Mouse (Mus musculus) embryonic facial prominence, embryonic 15.5 days (tissue): ENCODE measurements around the gene Strip2. TPM values are rescaled to one million over a fixed set of nuclear protein-coding genes. Genes with fewer than 3 reads are reported as not detected.

Source experiments
- ATAC-seq: fragments of 200-750 bp; cut with Nextera tagmentation; 2 replicates; pipeline ENCODE4 v1.8.0; 2017; ENCODE audit warnings: low read depth, moderate TSS enrichment; ENCODE audit not compliant: insufficient number of reproducible peaks, low FRiP score, low TSS enrichment
- H3K27ac ChIP-seq: fragments of 300-500 bp; sonication (generic); replicated peaks from 2 replicates; pipeline ENCODE4 v1.5.1; 2015; ENCODE audit warnings: mild to moderate bottlenecking, inconsistent platforms
- H3K27me3 ChIP-seq: fragments of 300-500 bp; sonication (generic); 2 replicates; pipeline ENCODE4 v1.6.1; 2015; ENCODE audit warnings: inconsistent platforms
- H3K36me3 ChIP-seq: fragments of 300-500 bp; sonication (generic); 2 replicates; pipeline ENCODE4 v1.6.1; 2015; ENCODE audit warnings: mild to moderate bottlenecking, inconsistent platforms
- H3K4me1 ChIP-seq: fragments of 300-500 bp; sonication (generic); 2 replicates; pipeline ENCODE4 v1.6.1; 2015; ENCODE audit warnings: inconsistent platforms
- H3K4me2 ChIP-seq: fragments of 300-500 bp; sonication (generic); replicated peaks from 2 replicates; pipeline ENCODE4 v1.6.1; 2015; ENCODE audit warnings: mild to moderate bottlenecking, inconsistent platforms
- H3K4me3 ChIP-seq: fragments of 300-500 bp; sonication (generic); replicated peaks from 2 replicates; pipeline ENCODE4 v1.5.1; 2015; ENCODE audit warnings: mild to moderate bottlenecking, inconsistent platforms
- H3K9ac ChIP-seq: fragments of 300-500 bp; sonication (generic); 2 replicates; pipeline ENCODE4 v1.6.1; 2015; ENCODE audit warnings: inconsistent platforms
- H3K9me3 ChIP-seq: fragments of 300-500 bp; sonication (generic); replicated peaks from 2 replicates; pipeline ENCODE4 v1.6.1; 2016; ENCODE audit warnings: inconsistent platforms
- WGBS: fragments of 180-500 bp; shearing (Covaris S2); methylation state at CpG from one replicate; pipeline ENCODE4 v1.1.7; 2015; 5-methylcytosine and 5-hydroxymethylcytosine counted together
- polyA plus RNA-seq: library from polyadenylated mRNA; unstranded; fragments of >200 nt; fragmentation: Nextera tagmentation; extraction: Ambion mirVana; gene quantifications from 2 replicates; pipeline ENCODE4 v1.2.1, GENCODE M21; 2015

Strip2 gene
- 1.0 and 1.1 TPM in 2 replicates for polyA plus RNA-seq

DNA sequence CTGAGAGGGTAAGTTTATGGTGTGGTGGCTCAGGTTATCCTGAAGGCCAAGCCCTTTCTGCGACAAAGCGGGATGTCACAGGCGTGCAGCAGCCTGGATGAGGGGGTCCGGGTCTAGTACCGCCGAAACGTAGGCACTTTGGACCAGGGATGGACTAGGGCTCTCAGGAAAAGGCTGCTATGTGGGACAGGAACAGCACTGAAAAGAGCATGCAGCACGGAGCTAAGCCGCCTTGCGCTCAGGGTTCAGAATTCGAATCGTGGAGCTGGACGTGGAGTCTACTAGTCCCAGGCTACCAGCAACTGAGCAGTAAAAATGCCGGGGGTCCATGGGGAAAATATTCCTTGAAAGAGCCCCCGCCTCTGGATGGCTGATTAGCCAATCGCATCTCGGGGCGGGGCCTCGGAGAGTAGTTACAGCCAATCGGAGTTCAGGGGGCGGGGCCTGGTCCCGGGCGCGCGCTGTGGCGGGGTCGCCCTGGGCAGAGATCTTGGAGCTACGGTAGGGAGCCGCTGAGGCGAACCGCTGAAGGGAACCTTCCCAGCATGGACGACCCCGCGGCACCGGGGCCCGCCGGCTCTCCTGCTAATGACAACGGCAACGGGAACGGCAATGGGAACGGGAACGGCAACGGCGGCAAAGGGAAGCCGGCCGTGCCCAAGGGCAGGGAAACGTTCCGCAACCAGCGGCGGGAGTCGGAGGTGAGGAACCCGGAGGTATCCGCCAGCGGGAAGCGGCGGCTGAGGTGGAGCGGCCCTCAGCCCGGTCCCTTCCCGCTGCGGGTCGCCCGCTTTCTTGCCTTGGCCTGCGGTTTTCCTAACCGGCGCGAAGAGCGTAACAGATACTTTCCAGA, at the start of gene Strip2:
Gene Strip2 (plus strand): TSS at position 483 of the 853 bp plus-strand sequence.
- peak; percentile 98 for ATAC-seq
- peaks cover 6% of the 10 kb centered on the region; the same call in 1 of the 2 replicates for H3K27me3 ChIP-seq
- peak within 1 kb of the TSS; percentile 73 for H3K4me3 ChIP-seq
- peak within 1 kb of the TSS; percentile 48 for H3K9ac ChIP-seq
- WGBS = under 1% methylated on average over 67 of the region's 67 CpGs
- peaks cover 14% of the 10 kb centered on the region for H3K4me1 ChIP-seq
- H3K4me2 ChIP-seq = peak within 1 kb of the TSS; percentile 97
- no peak within 1 kb of the TSS for H3K27ac ChIP-seq
- no peaks in the 10 kb centered on the region for H3K9me3 ChIP-seq
- H3K36me3 ChIP-seq = no peaks in the 10 kb centered on the region

DNA sequence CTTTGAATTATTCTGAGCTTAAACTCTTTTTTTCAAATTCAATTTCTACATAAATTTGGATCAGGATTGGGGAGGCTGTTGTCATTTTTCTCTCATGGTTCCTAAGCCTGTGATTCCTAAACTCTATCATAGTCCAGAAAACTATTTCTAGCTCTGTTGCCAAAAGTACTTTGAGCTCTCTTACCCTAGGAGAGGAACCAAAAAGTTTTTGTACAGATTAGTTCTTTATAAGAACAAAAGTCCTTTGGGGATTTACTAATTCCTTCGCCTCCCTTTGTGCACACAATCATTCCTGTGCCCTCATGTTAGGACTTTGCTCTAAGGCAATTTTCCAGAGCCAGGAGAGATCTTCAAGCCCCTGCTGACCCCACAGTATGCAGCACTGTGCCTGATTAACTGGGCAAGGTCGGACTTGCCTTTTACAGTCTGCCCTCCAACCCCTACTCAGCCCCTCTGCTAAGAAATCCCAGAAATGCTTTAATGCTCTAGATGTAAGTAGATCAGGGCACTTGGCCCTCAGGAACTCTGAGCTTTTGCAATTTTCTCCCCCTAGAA, 48.4 kb upstream of the Strip2 start:
- H3K4me2 ChIP-seq = no peak overlapping the region
- no peaks in the 10 kb centered on the region for H3K27me3 ChIP-seq
- ATAC-seq = no peak
- no peaks in the 10 kb centered on the region for H3K36me3 ChIP-seq
- no peak overlapping the region for H3K27ac ChIP-seq
- no peak overlapping the region for H3K4me3 ChIP-seq
- H3K9ac ChIP-seq = no peak overlapping the region
- H3K9me3 ChIP-seq = no peaks in the 10 kb centered on the region
- WGBS = 49% methylated on average over 2 of the region's 2 CpGs
- no peaks in the 10 kb centered on the region for H3K4me1 ChIP-seq

DNA sequence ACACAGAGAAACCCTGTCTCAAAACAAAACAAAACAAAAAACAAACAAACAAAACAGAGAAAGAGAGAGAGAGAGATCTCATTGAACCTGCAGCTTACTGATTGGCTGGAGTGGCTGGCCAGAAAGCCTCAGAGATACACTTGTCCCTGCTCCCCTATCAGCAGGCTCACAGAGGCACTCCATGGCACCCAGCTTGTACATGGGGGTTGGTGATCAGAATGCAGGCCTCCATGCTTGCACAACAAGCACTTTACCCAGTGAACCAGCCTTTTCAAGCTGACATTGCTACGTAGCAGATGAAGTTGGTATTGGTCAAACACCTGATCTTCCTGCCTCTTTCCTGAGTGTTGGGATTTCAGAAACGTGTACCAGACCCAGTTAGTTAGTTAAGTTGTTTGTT, 43.2 kb upstream of the Strip2 start:
- no peak overlapping the region for H3K27ac ChIP-seq
- WGBS = 72% methylated on average over 2 of the region's 2 CpGs
- ATAC-seq = no peak
- no peaks in the 10 kb centered on the region for H3K36me3 ChIP-seq
- no peaks in the 10 kb centered on the region for H3K9me3 ChIP-seq
- no peaks in the 10 kb centered on the region for H3K27me3 ChIP-seq
- H3K9ac ChIP-seq = no peak overlapping the region
- H3K4me3 ChIP-seq = no peak overlapping the region
- H3K4me2 ChIP-seq = no peak overlapping the region
- no peaks in the 10 kb centered on the region for H3K4me1 ChIP-seq

DNA sequence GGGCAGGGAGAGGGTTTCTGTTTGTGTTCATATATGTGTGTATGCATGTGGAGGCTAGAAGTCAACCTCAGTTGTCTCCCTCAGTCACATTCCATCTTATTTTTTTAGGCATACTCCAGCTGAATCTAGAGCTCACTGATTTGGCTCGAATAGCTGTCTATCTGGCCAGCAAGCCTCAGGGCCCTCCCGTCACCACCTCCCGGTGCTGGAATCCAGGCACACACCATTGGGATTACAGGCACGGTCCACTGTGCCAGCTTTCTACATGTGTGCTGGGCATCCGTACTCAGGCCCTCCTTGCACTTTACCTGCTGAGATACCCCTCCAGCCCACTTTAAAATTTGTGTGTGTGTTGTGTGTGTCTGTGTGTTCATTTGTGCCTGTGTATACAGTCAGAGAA, 41.2 kb upstream of the Strip2 start:
- Histone ChIP-seq H3K27ac (no peak overlapping the region), H3K9me3 (no peaks in the 10 kb centered on the region), H3K36me3 (no peaks in the 10 kb centered on the region), H3K4me3 (no peak overlapping the region), H3K4me2 (no peak overlapping the region), H3K9ac (no peak overlapping the region), H3K27me3 (no peaks in the 10 kb centered on the region), H3K4me1 (no peaks in the 10 kb centered on the region)
- no peak for ATAC-seq
- WGBS = 67% methylated on average over 5 of the region's 5 CpGs

DNA sequence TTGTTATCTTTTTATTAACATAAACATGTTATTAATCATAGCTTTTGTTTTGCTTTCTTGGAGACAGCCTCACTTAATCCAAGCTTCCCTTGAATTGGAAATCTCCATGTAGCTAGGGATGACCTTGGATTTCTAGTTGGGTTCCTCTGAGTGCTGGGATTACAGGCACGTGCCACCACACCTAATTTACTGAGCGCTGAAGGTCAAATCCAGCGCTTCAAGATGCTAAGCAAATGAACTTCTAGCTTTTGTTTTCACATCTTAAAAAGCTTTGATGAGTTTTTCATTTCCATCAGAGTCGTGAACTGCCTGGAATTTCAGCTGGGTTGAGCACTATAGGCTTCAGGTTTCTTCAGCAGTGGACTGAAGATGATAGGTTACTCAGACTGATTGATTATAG, 40.0 kb upstream of the Strip2 start:
- Histone ChIP-seq H3K4me1 (no peaks in the 10 kb centered on the region), H3K9ac (no peak overlapping the region), H3K4me3 (no peak overlapping the region), H3K27ac (no peak overlapping the region), H3K9me3 (no peaks in the 10 kb centered on the region), H3K4me2 (no peak overlapping the region), H3K27me3 (no peaks in the 10 kb centered on the region), H3K36me3 (no peaks in the 10 kb centered on the region)
- WGBS = 73% methylated on average over 4 of the region's 4 CpGs
- no peak for ATAC-seq

DNA sequence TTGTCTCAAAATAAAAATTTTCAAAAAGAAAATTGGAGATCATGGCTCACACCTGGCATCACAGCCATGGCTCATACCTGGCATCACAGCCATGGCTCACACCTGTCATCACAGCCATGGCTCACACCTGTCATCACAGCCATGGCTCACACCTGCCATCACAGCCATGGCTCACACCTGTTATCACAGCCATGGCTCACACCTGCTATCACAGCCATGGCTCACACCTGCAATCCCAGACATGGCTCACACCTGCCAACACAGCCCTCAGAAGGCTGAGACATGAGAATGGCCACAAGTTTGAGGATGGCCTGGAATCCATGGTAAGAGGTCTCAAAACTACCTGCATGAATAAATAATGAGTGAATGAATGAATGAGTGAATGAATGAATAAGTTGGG, 37.2 kb upstream of the Strip2 start:
- Histone ChIP-seq H3K27ac (no peak overlapping the region), H3K4me1 (no peaks in the 10 kb centered on the region), H3K4me2 (no peak overlapping the region), H3K36me3 (no peaks in the 10 kb centered on the region), H3K4me3 (no peak overlapping the region), H3K9ac (no peak overlapping the region), H3K27me3 (no peaks in the 10 kb centered on the region), H3K9me3 (no peaks in the 10 kb centered on the region)
- ATAC-seq = no peak

DNA sequence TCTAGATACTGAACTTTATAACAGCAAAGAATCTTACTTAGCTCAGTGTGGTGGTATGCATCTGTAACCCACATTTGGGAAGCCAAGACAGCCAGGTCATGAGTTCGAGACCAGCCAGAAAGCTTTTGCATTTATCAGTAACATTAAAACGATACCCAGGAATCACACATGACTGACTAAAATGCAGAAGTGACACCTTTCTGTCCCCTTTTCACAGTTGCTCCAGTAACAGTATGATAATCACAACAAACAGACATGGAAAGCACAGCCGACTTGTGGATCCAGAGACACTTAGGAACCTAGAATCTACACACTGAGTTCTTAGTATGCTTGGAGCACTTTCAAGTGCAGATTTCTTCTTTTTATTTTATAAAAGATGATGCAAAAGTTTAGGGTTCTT, 36.0 kb upstream of the Strip2 start:
- no peaks in the 10 kb centered on the region for H3K9me3 ChIP-seq
- H3K36me3 ChIP-seq = no peaks in the 10 kb centered on the region
- 92% methylated on average over 3 of the region's 3 CpGs for WGBS
- ATAC-seq = no peak
- no peak overlapping the region for H3K27ac ChIP-seq
- no peaks in the 10 kb centered on the region for H3K4me1 ChIP-seq
- H3K4me2 ChIP-seq = no peak overlapping the region
- no peaks in the 10 kb centered on the region for H3K27me3 ChIP-seq
- no peak overlapping the region for H3K9ac ChIP-seq
- H3K4me3 ChIP-seq = no peak overlapping the region

DNA sequence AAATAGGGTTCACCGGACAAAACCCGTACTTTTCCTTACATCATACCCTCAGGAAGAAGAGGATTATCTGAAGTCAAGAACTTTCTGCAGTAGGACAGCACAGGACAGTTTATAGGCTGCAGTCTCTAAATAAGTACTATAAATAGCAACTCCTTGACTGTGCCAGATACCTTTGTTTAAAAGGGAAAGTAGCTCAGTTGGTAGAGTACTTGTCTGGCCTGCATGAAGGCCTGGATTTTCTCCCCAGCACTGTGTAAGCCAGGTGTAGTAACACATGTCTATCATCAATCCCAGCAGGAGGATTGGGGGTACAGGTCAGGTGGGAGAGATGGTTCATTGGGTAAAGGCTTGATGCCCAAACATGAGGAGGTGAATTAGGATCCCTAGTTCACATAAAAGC, 34.9 kb upstream of the Strip2 start:
- H3K27me3 ChIP-seq = no peaks in the 10 kb centered on the region
- 75% methylated on average over 2 of the region's 2 CpGs for WGBS
- H3K9ac ChIP-seq = no peak overlapping the region
- 0 out of 2 replicates have a peak, but pooled peaks cover 7% of the 10 kb centered on the region for H3K36me3 ChIP-seq
- ATAC-seq = no peak
- H3K4me3 ChIP-seq = no peak overlapping the region
- H3K4me1 ChIP-seq = no peaks in the 10 kb centered on the region
- no peaks in the 10 kb centered on the region for H3K9me3 ChIP-seq
- no peak overlapping the region for H3K27ac ChIP-seq
- no peak overlapping the region for H3K4me2 ChIP-seq

DNA sequence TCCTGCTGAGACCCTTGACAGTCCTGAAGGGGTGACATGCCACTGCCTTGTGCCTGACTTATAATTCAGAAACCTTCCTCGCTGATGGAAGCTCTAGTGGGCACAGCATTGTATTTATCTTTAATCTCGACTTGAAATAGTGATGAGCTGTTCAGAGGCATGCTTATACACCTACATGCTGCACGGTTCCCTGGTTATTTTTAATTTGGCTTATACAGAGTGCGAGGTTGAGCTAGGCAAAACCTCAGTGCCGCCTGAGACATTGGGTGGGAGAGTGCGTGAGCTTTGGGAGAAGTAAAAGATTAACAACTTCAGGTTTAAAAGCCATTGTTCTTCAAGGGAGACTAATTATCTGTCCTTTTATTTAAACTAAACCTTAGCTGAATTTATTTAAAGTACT, 33.9 kb upstream of the Strip2 start:
- Histone ChIP-seq H3K36me3 (0 out of 2 replicates have a peak, but pooled peaks cover 7% of the 10 kb centered on the region), H3K27ac (no peak overlapping the region), H3K4me2 (no peak overlapping the region), H3K4me1 (no peaks in the 10 kb centered on the region), H3K4me3 (no peak overlapping the region), H3K9ac (no peak overlapping the region), H3K9me3 (no peaks in the 10 kb centered on the region), H3K27me3 (no peaks in the 10 kb centered on the region)
- ATAC-seq = no peak
- WGBS = 89% methylated on average over 6 of the region's 6 CpGs

DNA sequence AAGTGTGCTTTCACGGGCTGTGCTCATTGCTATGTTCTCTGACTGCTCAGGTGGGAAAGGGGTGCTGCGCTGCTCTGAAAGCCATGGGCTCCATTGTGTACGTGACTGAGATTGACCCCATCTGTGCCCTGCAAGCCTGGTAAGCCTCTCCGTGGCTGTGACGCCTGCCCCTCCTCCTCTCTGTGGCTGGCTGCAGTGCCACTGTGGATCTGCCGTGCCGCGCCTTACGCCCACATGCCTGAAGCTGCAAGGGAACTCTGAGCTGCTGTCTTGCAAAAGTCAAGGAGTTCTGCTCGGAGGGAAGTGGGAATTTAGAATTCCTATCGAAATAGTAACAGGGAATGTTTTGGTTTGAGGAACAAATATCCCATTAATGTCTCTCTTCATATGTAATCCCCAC, 25.7 kb upstream of the Strip2 start:
- Histone ChIP-seq H3K4me2 (no peak overlapping the region), H3K27me3 (no peaks in the 10 kb centered on the region), H3K27ac (no peak overlapping the region), H3K4me3 (no peak overlapping the region), H3K4me1 (no peaks in the 10 kb centered on the region), H3K36me3 (0 out of 2 replicates have a peak, but pooled peaks cover 4% of the 10 kb centered on the region), H3K9me3 (no peaks in the 10 kb centered on the region), H3K9ac (no peak overlapping the region)
- WGBS = 63% methylated on average over 11 of the region's 11 CpGs
- no peak for ATAC-seq

DNA sequence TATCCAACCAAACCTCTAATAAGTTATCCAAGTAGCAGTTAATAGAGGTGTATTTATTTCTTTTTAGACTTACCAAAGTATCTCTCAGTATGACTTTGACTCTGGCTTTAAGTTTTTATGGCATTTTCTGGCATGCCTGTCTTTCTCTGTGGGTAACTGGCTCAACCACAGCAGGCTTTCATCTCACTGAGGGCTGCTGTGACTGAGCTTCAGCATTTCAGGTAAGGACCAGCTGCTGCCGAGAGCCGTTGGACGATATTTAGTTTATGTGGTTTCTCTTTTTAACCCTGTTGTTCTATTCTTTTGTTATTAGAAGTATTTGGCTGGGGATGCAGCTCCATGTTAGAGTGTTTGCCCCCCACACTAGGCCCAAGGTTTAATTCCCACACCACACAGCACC, 19.8 kb upstream of the Strip2 start:
- no peak overlapping the region for H3K4me2 ChIP-seq
- H3K9me3 ChIP-seq = no peaks in the 10 kb centered on the region
- no peaks in the 10 kb centered on the region for H3K27me3 ChIP-seq
- no peaks in the 10 kb centered on the region for H3K4me1 ChIP-seq
- whole genome bisulfite sequencing = 81% methylated on average over 3 of the region's 3 CpGs
- no peak for ATAC-seq
- no peak overlapping the region for H3K27ac ChIP-seq
- no peak overlapping the region for H3K9ac ChIP-seq
- peaks cover 11% of the 10 kb centered on the region; the same call in 1 of the 2 replicates for H3K36me3 ChIP-seq
- H3K4me3 ChIP-seq = no peak overlapping the region
